Mouse (Mus musculus): ENCODE results near the gene Pear1. TPM values are rescaled to one million over a fixed set of nuclear protein-coding genes. Genes with fewer than 3 reads are reported as not detected.

Gene Pear1
- polyA plus RNA-seq, 1 experiment: 0.65 TPM

GRCm38 (mm10) chr3:87828435-87828834 lies 4.3 kb upstream of the Pear1 start:
- H3K36me3 ChIP-seq (ENCODE audit: control insufficient read depth, insufficient read depth): no peaks in the 10 kb centered on the region
- H3ac ChIP-seq (ENCODE audit: control insufficient read depth, insufficient read length): no peak overlapping the region
- H3K79me2 ChIP-seq (ENCODE audit: control insufficient read depth, insufficient read depth): no peaks in the 10 kb centered on the region
- H3K27me3 ChIP-seq (ENCODE audit: control insufficient read depth, insufficient read depth, insufficient read length): peaks cover 23% of the 10 kb centered on the region
- H3K4me2 ChIP-seq (ENCODE audit: low read depth): no peak overlapping the region
- no peak overlapping the region for H3K4me3 ChIP-seq
- TF ChIP-seq MYOD1 (IDR thresholded peaks at IDR 0.05; ENCODE audit: control insufficient read depth in 1 of 3, insufficient read length in 2 of 3, low read depth in 2 of 3) (no peak), REST (IDR thresholded peaks at IDR 0.05; ENCODE audit: insufficient read depth, insufficient read length) (no peak), MYOG (IDR thresholded peaks at IDR 0.05; ENCODE audit: control insufficient read depth in 1 of 3, insufficient read depth in 1 of 3, insufficient read length in 2 of 3, low read depth in 2 of 3) (no peak), USF1 (IDR thresholded peaks at IDR 0.05; ENCODE audit: low read depth) (no peak), SRF (IDR thresholded peaks at IDR 0.05; ENCODE audit: control insufficient read depth, insufficient read length, low read depth) (no peak), CEBPB (IDR thresholded peaks at IDR 0.05; ENCODE audit: insufficient read depth, poor library complexity, severe bottlenecking) (no peak), POLR2AphosphoS2 (IDR thresholded peaks at IDR 0.05; ENCODE audit: insufficient read length, low read depth) (no peak), TCF3 (IDR thresholded peaks at IDR 0.05; ENCODE audit: insufficient read length, low read depth) (no peak), POLR2A (IDR thresholded peaks at IDR 0.05; ENCODE audit: insufficient read length, low read depth) (no peak), E2F4 (IDR thresholded peaks at IDR 0.05; ENCODE audit: insufficient read depth) (no peak), TCF12 (IDR thresholded peaks at IDR 0.05; ENCODE audit: insufficient read depth, poor library complexity, severe bottlenecking) (no peak), MAX (IDR thresholded peaks at IDR 0.05; ENCODE audit: low read depth) (no peak)

GRCm38 (mm10) chr3:87818226-87818625 lies 5.9 kb downstream of the Pear1 start:
- H3K79me2 ChIP-seq (ENCODE audit: control insufficient read depth, insufficient read depth): no peaks in the 10 kb centered on the region
- H3K4me2 ChIP-seq (ENCODE audit: low read depth): no peak overlapping the region
- H3K27me3 ChIP-seq (ENCODE audit: control insufficient read depth, insufficient read depth, insufficient read length): peaks cover 64% of the 10 kb centered on the region
- no peaks in the 10 kb centered on the region for H3K36me3 ChIP-seq (ENCODE audit: control insufficient read depth, insufficient read depth)
- no peak overlapping the region for H3K4me3 ChIP-seq
- H3ac ChIP-seq (ENCODE audit: control insufficient read depth, insufficient read length): no peak overlapping the region
- TF ChIP-seq POLR2A (IDR thresholded peaks at IDR 0.05; ENCODE audit: insufficient read length, low read depth): no peak
- TF ChIP-seq POLR2AphosphoS2 (IDR thresholded peaks at IDR 0.05; ENCODE audit: insufficient read length, low read depth): no peak
- TF ChIP-seq MYOD1 (IDR thresholded peaks at IDR 0.05; ENCODE audit: control insufficient read depth in 1 of 3, insufficient read length in 2 of 3, low read depth in 2 of 3): no peak
- TF ChIP-seq CEBPB (IDR thresholded peaks at IDR 0.05; ENCODE audit: insufficient read depth, poor library complexity, severe bottlenecking): no peak
- no peak for TF ChIP-seq TCF3 (IDR thresholded peaks at IDR 0.05; ENCODE audit: insufficient read length, low read depth)
- no peak for TF ChIP-seq TCF12 (IDR thresholded peaks at IDR 0.05; ENCODE audit: insufficient read depth, poor library complexity, severe bottlenecking)
- TF ChIP-seq MAX (IDR thresholded peaks at IDR 0.05; ENCODE audit: low read depth): no peak
- TF ChIP-seq MYOG (IDR thresholded peaks at IDR 0.05; ENCODE audit: control insufficient read depth in 1 of 3, insufficient read depth in 1 of 3, insufficient read length in 2 of 3, low read depth in 2 of 3): no peak
- no peak for TF ChIP-seq REST (IDR thresholded peaks at IDR 0.05; ENCODE audit: insufficient read depth, insufficient read length)
- TF ChIP-seq USF1 (IDR thresholded peaks at IDR 0.05; ENCODE audit: low read depth): no peak
- no peak for TF ChIP-seq SRF (IDR thresholded peaks at IDR 0.05; ENCODE audit: control insufficient read depth, insufficient read length, low read depth)
- TF ChIP-seq E2F4 (IDR thresholded peaks at IDR 0.05; ENCODE audit: insufficient read depth): no peak

DNA sequence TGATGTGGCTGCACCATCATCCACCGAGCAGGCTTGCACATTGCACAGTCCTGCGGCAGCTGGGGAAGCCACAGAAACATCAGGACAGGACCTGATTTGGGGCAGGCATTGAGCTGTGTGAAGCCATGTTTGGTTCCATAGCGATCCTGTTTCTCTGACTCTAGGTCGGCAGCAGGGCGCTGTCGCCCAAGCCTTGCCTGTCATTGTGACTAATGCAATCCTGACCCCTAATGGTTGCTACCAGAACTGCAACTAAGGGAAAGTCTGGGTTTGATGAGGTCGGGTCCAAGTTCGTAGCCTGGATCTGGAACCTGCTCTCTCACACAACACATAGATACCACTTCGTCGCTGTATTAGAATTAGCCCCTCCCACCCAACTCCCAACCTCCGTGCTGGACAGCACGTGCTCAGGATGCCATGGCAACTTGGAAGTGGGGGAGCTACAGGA lies 7.4 kb downstream of the Pear1 start:
- Histone ChIP-seq H3K79me2 (ENCODE audit: control insufficient read depth, insufficient read depth) (no peaks in the 10 kb centered on the region), H3K4me3 (no peak overlapping the region), H3K27me3 (ENCODE audit: control insufficient read depth, insufficient read depth, insufficient read length) (peaks cover 64% of the 10 kb centered on the region), H3ac (ENCODE audit: control insufficient read depth, insufficient read length) (no peak overlapping the region), H3K4me2 (ENCODE audit: low read depth) (no peak overlapping the region), H3K36me3 (ENCODE audit: control insufficient read depth, insufficient read depth) (no peaks in the 10 kb centered on the region)
- TF ChIP-seq POLR2A (IDR thresholded peaks at IDR 0.05; ENCODE audit: insufficient read length, low read depth): no peak
- no peak for TF ChIP-seq USF1 (IDR thresholded peaks at IDR 0.05; ENCODE audit: low read depth)
- no peak for TF ChIP-seq MYOD1 (IDR thresholded peaks at IDR 0.05; ENCODE audit: control insufficient read depth in 1 of 3, insufficient read length in 2 of 3, low read depth in 2 of 3)
- no peak for TF ChIP-seq TCF3 (IDR thresholded peaks at IDR 0.05; ENCODE audit: insufficient read length, low read depth)
- no peak for TF ChIP-seq REST (IDR thresholded peaks at IDR 0.05; ENCODE audit: insufficient read depth, insufficient read length)
- no peak for TF ChIP-seq POLR2AphosphoS2 (IDR thresholded peaks at IDR 0.05; ENCODE audit: insufficient read length, low read depth)
- no peak for TF ChIP-seq E2F4 (IDR thresholded peaks at IDR 0.05; ENCODE audit: insufficient read depth)
- no peak for TF ChIP-seq MYOG (IDR thresholded peaks at IDR 0.05; ENCODE audit: control insufficient read depth in 1 of 3, insufficient read depth in 1 of 3, insufficient read length in 2 of 3, low read depth in 2 of 3)
- TF ChIP-seq SRF (IDR thresholded peaks at IDR 0.05; ENCODE audit: control insufficient read depth, insufficient read length, low read depth): no peak
- TF ChIP-seq CEBPB (IDR thresholded peaks at IDR 0.05; ENCODE audit: insufficient read depth, poor library complexity, severe bottlenecking): no peak
- TF ChIP-seq TCF12 (IDR thresholded peaks at IDR 0.05; ENCODE audit: insufficient read depth, poor library complexity, severe bottlenecking): no peak
- TF ChIP-seq MAX (IDR thresholded peaks at IDR 0.05; ENCODE audit: low read depth): no peak

GRCm38 (mm10) chr3:87816166-87816565 lies 7.9 kb downstream of the Pear1 start:
- no peak overlapping the region for H3K4me3 ChIP-seq
- TF ChIP-seq REST (IDR thresholded peaks at IDR 0.05; ENCODE audit: insufficient read depth, insufficient read length) (no peak), TCF3 (IDR thresholded peaks at IDR 0.05; ENCODE audit: insufficient read length, low read depth) (no peak), POLR2AphosphoS2 (IDR thresholded peaks at IDR 0.05; ENCODE audit: insufficient read length, low read depth) (no peak), SRF (IDR thresholded peaks at IDR 0.05; ENCODE audit: control insufficient read depth, insufficient read length, low read depth) (no peak), MYOD1 (IDR thresholded peaks at IDR 0.05; ENCODE audit: control insufficient read depth in 1 of 3, insufficient read length in 2 of 3, low read depth in 2 of 3) (no peak), E2F4 (IDR thresholded peaks at IDR 0.05; ENCODE audit: insufficient read depth) (no peak), POLR2A (IDR thresholded peaks at IDR 0.05; ENCODE audit: insufficient read length, low read depth) (no peak), TCF12 (IDR thresholded peaks at IDR 0.05; ENCODE audit: insufficient read depth, poor library complexity, severe bottlenecking) (no peak), USF1 (IDR thresholded peaks at IDR 0.05; ENCODE audit: low read depth) (no peak), MYOG (IDR thresholded peaks at IDR 0.05; ENCODE audit: control insufficient read depth in 1 of 3, insufficient read depth in 1 of 3, insufficient read length in 2 of 3, low read depth in 2 of 3) (no peak), CEBPB (IDR thresholded peaks at IDR 0.05; ENCODE audit: insufficient read depth, poor library complexity, severe bottlenecking) (no peak), MAX (IDR thresholded peaks at IDR 0.05; ENCODE audit: low read depth) (no peak)
- H3K27me3 ChIP-seq (ENCODE audit: control insufficient read depth, insufficient read depth, insufficient read length): peaks cover 67% of the 10 kb centered on the region
- no peak overlapping the region for H3K4me2 ChIP-seq (ENCODE audit: low read depth)
- no peak overlapping the region for H3ac ChIP-seq (ENCODE audit: control insufficient read depth, insufficient read length)
- no peaks in the 10 kb centered on the region for H3K79me2 ChIP-seq (ENCODE audit: control insufficient read depth, insufficient read depth)
- no peaks in the 10 kb centered on the region for H3K36me3 ChIP-seq (ENCODE audit: control insufficient read depth, insufficient read depth)

Measured in myocyte (in vitro differentiated cells).